Mouse (Mus musculus) small intestine, adult 2 months (tissue): Measurements from ENCODE around the gene Bicdl2.

Experiments used
- CTCF ChIP-seq: fragments of 200-500 bp; IDR thresholded peaks from 2 replicates; pipeline ENCODE4 v1.5.1; 2012; ENCODE audit warnings: low read depth, mild to moderate bottlenecking, control low read depth, inconsistent platforms, low read length, moderate library complexity, mixed read lengths; ENCODE audit not compliant: insufficient replicate concordance, insufficient read length; ENCODE audit errors: extremely low read depth
- POLR2A ChIP-seq: fragments of 200-500 bp; IDR thresholded peaks from 2 replicates; pipeline ENCODE4 v1.6.1; 2012; ENCODE audit warnings: low read depth, mild to moderate bottlenecking, control low read depth, inconsistent platforms, low read length, moderate library complexity

DNA sequence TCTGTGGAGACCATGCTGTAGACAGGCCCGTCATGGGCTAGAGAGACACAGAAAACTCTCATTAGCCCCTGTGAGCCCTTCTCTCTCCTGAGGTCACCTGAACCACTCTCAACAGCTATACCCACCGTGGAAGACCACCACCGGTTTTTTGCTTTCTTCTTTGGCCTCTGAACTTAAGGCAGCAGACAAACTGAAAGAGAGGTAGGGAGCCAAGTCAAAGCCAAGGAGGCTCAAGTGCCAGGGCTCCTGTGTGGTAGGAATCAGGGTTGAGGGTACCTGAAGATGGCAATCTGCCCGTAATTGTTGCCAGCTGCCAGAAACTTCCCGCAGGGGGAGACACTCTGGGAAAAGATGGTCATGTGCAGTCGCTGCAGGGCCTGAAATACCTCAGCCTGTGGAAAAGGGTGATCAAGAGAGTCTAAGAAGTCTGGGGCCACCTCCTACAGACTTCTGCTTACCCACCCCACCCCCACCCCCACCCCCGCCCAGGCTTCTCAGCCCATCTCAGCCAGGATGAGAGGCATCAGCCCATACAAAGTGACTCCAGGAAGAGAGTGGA lies 10.3 kb downstream of the Bicdl2 start:
- no peak for TF ChIP-seq CTCF
- no peak for TF ChIP-seq POLR2A
